Mouse (Mus musculus): ENCODE measurements at regions not wholly inside any gene's neighbourhood (a gene's known extent, or its start where the extent isn't known, plus 50 kb on each side); places are given as distances from the start of the nearest gene placed in this dataset.

DNA sequence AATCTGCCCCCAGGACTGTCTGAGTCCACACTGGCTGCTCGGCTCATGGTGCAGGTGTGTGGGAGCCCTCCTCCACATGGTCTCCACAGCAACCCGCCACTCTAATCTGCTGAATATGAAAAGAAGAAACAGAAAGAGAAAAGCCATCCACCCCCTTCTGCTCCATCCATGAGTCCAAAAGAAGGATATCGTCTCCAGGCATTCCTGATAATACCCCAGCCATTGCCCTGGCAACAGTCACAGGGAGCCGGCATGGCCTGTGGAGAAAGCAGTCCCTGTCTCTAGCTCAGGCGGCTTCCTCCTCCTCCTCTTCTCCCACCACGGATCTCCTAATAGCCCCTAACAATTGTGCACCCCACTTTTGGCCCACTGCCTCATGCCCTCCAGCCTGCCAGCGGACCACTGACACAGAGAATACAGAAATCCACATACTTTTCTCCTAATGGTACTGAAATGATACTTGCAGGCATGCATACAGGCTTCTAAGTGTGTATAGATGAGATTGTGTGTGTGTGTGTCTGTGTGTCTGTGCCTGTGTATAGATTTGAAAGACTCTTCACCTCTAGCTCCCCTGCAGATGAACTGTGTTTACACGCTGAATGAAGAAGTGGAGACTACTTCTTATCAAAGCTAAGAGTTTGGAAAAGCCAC, 301.5 kb upstream of the Mpdz start:
- TF ChIP-seq CTCF (IDR thresholded peaks at IDR 0.05; ENCODE audit: control insufficient read depth, insufficient read depth, insufficient read length): no peak
- no peak for TF ChIP-seq MAX (IDR thresholded peaks at IDR 0.05)
- TF ChIP-seq MYOG (IDR thresholded peaks at IDR 0.05; ENCODE audit: control insufficient read depth, extremely low read depth, insufficient read length): no peak
- no peak for TF ChIP-seq USF1 (IDR thresholded peaks at IDR 0.05; ENCODE audit: low read depth)
- no peak for TF ChIP-seq CEBPB (IDR thresholded peaks at IDR 0.05; ENCODE audit: low read depth)
- TF ChIP-seq FOSL1 (IDR thresholded peaks at IDR 0.05; ENCODE audit: insufficient read depth, low read length, poor library complexity, severe bottlenecking): no peak
